Mouse (Mus musculus): ENCODE measurements at regions not wholly inside any gene's neighbourhood (a gene's known extent, or its start where the extent isn't known, plus 50 kb on each side); places are given as distances from the start of the nearest gene placed in this dataset.

DNA sequence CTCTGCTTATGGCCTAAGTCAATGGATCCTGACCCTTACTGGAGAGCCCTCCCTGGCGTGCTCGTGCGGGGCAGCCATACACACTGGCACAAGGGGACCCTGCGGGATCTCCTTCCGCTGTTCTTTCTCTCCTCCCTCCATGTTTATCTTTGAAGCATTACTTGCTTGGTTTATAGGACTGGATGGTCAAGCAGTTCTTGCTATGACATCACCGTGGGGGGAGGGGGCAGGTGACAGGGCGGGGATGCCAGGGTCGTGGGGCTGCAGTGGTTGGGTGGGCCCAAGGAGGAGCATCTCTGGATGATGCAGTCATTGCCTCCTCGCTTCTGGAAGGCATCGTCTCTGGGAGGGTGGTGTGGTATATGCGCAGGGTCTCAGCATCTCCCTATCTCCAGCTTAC, 142.4 kb upstream of the Rtl1 start:
- 95% methylated on average over 11 of the region's 11 CpGs for WGBS
- no peak for DNase-seq

GRCm38 (mm10) chr12:109743036-109743650, 143.0 kb upstream of the Rtl1 start:
- no peak for TF ChIP-seq CTCF (IDR thresholded peaks at IDR 0.05; ENCODE audit: low read depth)
- 83% methylated on average over 24 of the region's 24 CpGs for WGBS
- ATAC-seq: no peak

More for the DNA sequence above, 142.4 kb upstream of the Rtl1 start:
- H3K4me2 ChIP-seq (ENCODE audit: low read depth): no peak overlapping the region
- no peaks in the 10 kb centered on the region; the same call in 1 of the 2 replicates for H3K4me1 ChIP-seq (ENCODE audit: insufficient read depth)
- no peak overlapping the region for H3K27ac ChIP-seq (ENCODE audit: low read depth, low read length)
- peaks cover 31% of the 10 kb centered on the region for H3K36me3 ChIP-seq (ENCODE audit: insufficient read depth)
- no peak for ATAC-seq
- H3K9ac ChIP-seq: no peak overlapping the region
- no peak overlapping the region for H3K4me3 ChIP-seq (ENCODE audit: low read depth, low read length)
- H3K9me3 ChIP-seq (ENCODE audit: low read length): no peaks in the 10 kb centered on the region
- H3K27me3 ChIP-seq (ENCODE audit: insufficient read depth, low read length): no peaks in the 10 kb centered on the region
- TF ChIP-seq CTCF (IDR thresholded peaks at IDR 0.05; ENCODE audit: low read depth): no peak

GRCm38 (mm10) chr12:109744186-109744585, 144.1 kb upstream of the Rtl1 start:
- H3K4me2 ChIP-seq (ENCODE audit: low read depth): no peak overlapping the region
- H3K4me1 ChIP-seq (ENCODE audit: insufficient read depth): no peaks in the 10 kb centered on the region; the same call in 1 of the 2 replicates
- no peak for TF ChIP-seq CTCF (IDR thresholded peaks at IDR 0.05; ENCODE audit: low read depth)
- H3K4me3 ChIP-seq (ENCODE audit: low read depth, low read length): no peak overlapping the region
- no peak overlapping the region for H3K9ac ChIP-seq
- no peak overlapping the region for H3K27ac ChIP-seq (ENCODE audit: low read depth, low read length)
- ATAC-seq: no peak
- no peaks in the 10 kb centered on the region for H3K9me3 ChIP-seq (ENCODE audit: low read length)
- DNase-seq: no peak
- H3K27me3 ChIP-seq (ENCODE audit: insufficient read depth, low read length): no peaks in the 10 kb centered on the region
- 94% methylated on average over 4 of the region's 4 CpGs for WGBS
- H3K36me3 ChIP-seq (ENCODE audit: insufficient read depth): peaks cover 20% of the 10 kb centered on the region

More at GRCm38 (mm10) chr12:109743036-109743650, 143.0 kb upstream of the Rtl1 start:
- no peaks in the 10 kb centered on the region for H3K27me3 ChIP-seq (ENCODE audit: insufficient read depth, low read length)
- peaks cover 24% of the 10 kb centered on the region for H3K36me3 ChIP-seq (ENCODE audit: insufficient read depth)
- no peak overlapping the region for H3K4me3 ChIP-seq (ENCODE audit: low read depth, low read length)
- H3K4me1 ChIP-seq (ENCODE audit: insufficient read depth): no peaks in the 10 kb centered on the region; the same call in 1 of the 2 replicates
- H3K4me2 ChIP-seq (ENCODE audit: low read depth): no peak overlapping the region
- H3K9me3 ChIP-seq (ENCODE audit: low read length): no peaks in the 10 kb centered on the region
- no peak overlapping the region for H3K9ac ChIP-seq
- H3K27ac ChIP-seq (ENCODE audit: low read depth, low read length): no peak overlapping the region
- DNase-seq: no peak

DNA sequence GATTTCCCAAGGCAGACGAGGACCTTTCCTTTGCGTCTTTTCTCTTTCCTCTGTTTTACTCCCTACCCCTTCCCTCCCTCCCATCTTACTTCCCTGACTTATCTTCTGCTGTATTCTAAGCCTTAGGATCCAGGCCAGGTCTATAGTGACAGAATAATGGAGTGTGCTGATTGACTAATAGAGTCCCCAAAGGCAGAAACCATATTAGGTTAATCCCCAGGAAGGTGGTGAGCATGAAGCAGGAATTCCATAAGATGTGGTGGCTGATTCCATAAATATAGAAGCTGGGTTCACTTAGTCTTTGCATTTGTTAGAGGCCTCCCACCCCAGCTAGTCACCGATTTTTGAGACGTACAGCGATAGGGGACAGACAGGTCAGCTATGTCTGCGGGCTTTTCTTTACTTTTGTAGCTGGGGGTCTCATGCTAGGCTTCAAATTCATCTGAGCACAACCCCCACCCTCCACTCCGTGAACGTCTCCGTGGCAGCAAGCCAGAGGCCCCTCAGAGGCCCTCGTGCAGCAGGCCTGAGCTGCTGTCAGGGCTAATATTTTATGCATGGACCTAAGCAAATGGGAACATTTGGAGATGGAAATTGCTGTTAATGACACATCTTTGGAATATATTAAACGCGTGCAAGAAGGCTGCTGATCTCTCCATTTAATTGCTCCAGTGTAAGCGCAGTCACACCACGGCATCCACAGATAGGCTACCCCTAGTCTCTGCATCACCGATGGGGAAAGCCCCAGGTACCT, 145.8 kb upstream of the Rtl1 start:
- TF ChIP-seq CTCF (IDR thresholded peaks at IDR 0.05; ENCODE audit: low read depth): no peak
- no peak overlapping the region for H3K4me2 ChIP-seq (ENCODE audit: low read depth)
- H3K4me3 ChIP-seq (ENCODE audit: low read depth, low read length): no peak overlapping the region
- H3K27me3 ChIP-seq (ENCODE audit: insufficient read depth, low read length): no peaks in the 10 kb centered on the region
- no peak overlapping the region for H3K9ac ChIP-seq
- H3K36me3 ChIP-seq (ENCODE audit: insufficient read depth): peaks cover 8% of the 10 kb centered on the region
- ATAC-seq (peak; percentile 10; the same call in 1 of the 2 replicates), DNase-seq (peak; percentile 54)
- no peaks in the 10 kb centered on the region for H3K9me3 ChIP-seq (ENCODE audit: low read length)
- no peak overlapping the region for H3K27ac ChIP-seq (ENCODE audit: low read depth, low read length)
- 18% methylated on average over 15 of the region's 15 CpGs for WGBS
- no peaks in the 10 kb centered on the region; the same call in 1 of the 2 replicates for H3K4me1 ChIP-seq (ENCODE audit: insufficient read depth)

DNA sequence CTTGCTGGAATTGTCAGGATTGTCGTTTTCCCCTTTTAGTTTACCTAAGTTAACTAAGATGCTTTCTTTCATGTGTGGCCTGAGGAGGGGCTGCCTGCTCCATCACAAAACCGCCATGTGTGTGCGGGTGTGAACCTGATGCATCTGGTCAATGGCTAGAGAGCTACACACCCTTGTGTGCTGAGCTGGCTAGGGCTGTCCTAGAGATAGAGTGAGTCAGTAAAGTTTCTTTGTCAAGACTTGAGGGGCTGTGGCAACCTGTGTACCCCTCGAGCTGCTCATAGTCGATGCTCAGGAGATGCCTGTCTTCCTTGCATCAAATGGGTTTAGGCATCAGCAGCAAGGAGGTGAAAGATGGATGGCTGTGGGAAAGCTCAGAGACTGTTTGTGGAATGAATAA, 147.1 kb upstream of the Rtl1 start:
- DNase-seq: no peak
- no peaks in the 10 kb centered on the region; the same call in 1 of the 2 replicates for H3K4me1 ChIP-seq (ENCODE audit: insufficient read depth)
- no peak for ATAC-seq

GRCm38 (mm10) chr12:109747776-109748175, 147.6 kb upstream of the Rtl1 start:
- no peak overlapping the region for H3K27ac ChIP-seq (ENCODE audit: low read depth, low read length)
- DNase-seq (no peak), ATAC-seq (no peak)
- no peaks in the 10 kb centered on the region for H3K9me3 ChIP-seq (ENCODE audit: low read length)
- no peaks in the 10 kb centered on the region for H3K27me3 ChIP-seq (ENCODE audit: insufficient read depth, low read length)
- H3K9ac ChIP-seq: no peak overlapping the region
- H3K4me3 ChIP-seq (ENCODE audit: low read depth, low read length): no peak overlapping the region
- no peaks in the 10 kb centered on the region; the same call in 1 of the 2 replicates for H3K36me3 ChIP-seq (ENCODE audit: insufficient read depth)
- TF ChIP-seq CTCF (IDR thresholded peaks at IDR 0.05; ENCODE audit: low read depth): no peak
- WGBS: 84% methylated on average over 13 of the region's 13 CpGs
- H3K4me1 ChIP-seq (ENCODE audit: insufficient read depth): no peaks in the 10 kb centered on the region; the same call in 1 of the 2 replicates
- H3K4me2 ChIP-seq (ENCODE audit: low read depth): no peak overlapping the region

More for the DNA sequence above, 147.1 kb upstream of the Rtl1 start:
- Histone ChIP-seq H3K27me3 (ENCODE audit: insufficient read depth, low read length) (no peaks in the 10 kb centered on the region), H3K9me3 (ENCODE audit: low read length) (no peaks in the 10 kb centered on the region), H3K9ac (no peak overlapping the region), H3K4me2 (ENCODE audit: low read depth) (no peak overlapping the region), H3K27ac (ENCODE audit: low read depth, low read length) (no peak overlapping the region), H3K36me3 (ENCODE audit: insufficient read depth) (peaks cover 2% of the 10 kb centered on the region; the same call in 1 of the 2 replicates), H3K4me3 (ENCODE audit: low read depth, low read length) (no peak overlapping the region)
- 86% methylated on average over 5 of the region's 5 CpGs for WGBS
- no peak for TF ChIP-seq CTCF (IDR thresholded peaks at IDR 0.05; ENCODE audit: low read depth)
